Mouse (Mus musculus) heart, embryonic 14.5 days (tissue): ENCODE measurements around the gene Nav1. TPM values are rescaled to one million over a fixed set of nuclear protein-coding genes. Genes with fewer than 3 reads are reported as not detected.

ENCODE experiments used
- ATAC-seq: fragments of 200-750 bp; cut with Nextera tagmentation; 2 replicates; pipeline ENCODE4 v1.8.0; 2017; ENCODE audit warnings: low read depth, moderate TSS enrichment; ENCODE audit not compliant: insufficient number of reproducible peaks, insufficient read depth, low FRiP score
- H3K27ac ChIP-seq, 2 experiments: fragments of 200-500 bp in 1 of 2; fragments of 300-500 bp in 1 of 2; sonication (generic) in 1 of 2; replicated peaks in 1 of 2; 2 replicates each; pipeline ENCODE4 v1.5.1; 2012 to 2014; ENCODE audit warnings: low read depth in 2 of 2, low read length in 2 of 2, control low read depth in 1 of 2, mild to moderate bottlenecking in 1 of 2, mixed read lengths in 1 of 2; ENCODE audit not compliant: control insufficient read depth in 1 of 2, insufficient read depth in 1 of 2
- H3K27me3 ChIP-seq: fragments of 300-500 bp; sonication (generic); 2 replicates; pipeline ENCODE4 v1.6.1; 2014; ENCODE audit warnings: mild to moderate bottlenecking, low read length, control low read depth; ENCODE audit not compliant: control insufficient read depth, insufficient read depth
- H3K36me3 ChIP-seq: fragments of 300-500 bp; sonication (generic); 2 replicates; pipeline ENCODE4 v1.6.1; 2014; ENCODE audit warnings: mild to moderate bottlenecking, control low read depth, low read length, mixed read lengths; ENCODE audit not compliant: control insufficient read depth, insufficient read depth
- H3K4me1 ChIP-seq, 2 experiments: fragments of 200-500 bp in 1 of 2; fragments of 300-500 bp in 1 of 2; sonication (generic) in 1 of 2; 2 replicates each; pipeline ENCODE4 v1.6.1; 2012 to 2014; ENCODE audit warnings: low read length in 2 of 2, control low read depth in 1 of 2, mixed read lengths in 1 of 2; ENCODE audit not compliant: control insufficient read depth in 2 of 2, insufficient read depth in 2 of 2
- H3K4me2 ChIP-seq: fragments of 300-500 bp; sonication (generic); 2 replicates; pipeline ENCODE4 v1.6.1; 2014; ENCODE audit warnings: mild to moderate bottlenecking, low read length
- H3K4me3 ChIP-seq, 2 experiments: fragments of 200-500 bp in 1 of 2; fragments of 300-500 bp in 1 of 2; sonication (generic) in 1 of 2; 2 replicates each; pipeline ENCODE4 v1.5.1; 2012 to 2014; ENCODE audit warnings: low read length in 2 of 2, mild to moderate bottlenecking in 2 of 2, control low read depth in 1 of 2, low read depth in 1 of 2, moderate library complexity in 1 of 2; ENCODE audit not compliant: control insufficient read depth in 1 of 2, insufficient read depth in 1 of 2
- H3K9ac ChIP-seq: fragments of 300-500 bp; sonication (generic); 2 replicates; pipeline ENCODE4 v1.6.1; 2014; ENCODE audit warnings: mild to moderate bottlenecking, low read length
- H3K9me3 ChIP-seq: fragments of 300-500 bp; sonication (generic); 2 replicates; pipeline ENCODE4 v1.6.1; 2016; ENCODE audit warnings: low read length, control low read depth; ENCODE audit not compliant: control insufficient read depth
- WGBS: fragments of 180-500 bp; shearing (Covaris S2); extraction: QIAGEN DNeasy Blood & Tissue Kit; methylation state at CpG from one replicate; pipeline ENCODE4 v1.1.7; 2014; 5-methylcytosine and 5-hydroxymethylcytosine counted together
- polyA plus RNA-seq: library from polyadenylated mRNA; unstranded; fragments of >200 nt; fragmentation: Nextera tagmentation; extraction: Ambion mirVana; gene quantifications from 2 replicates; pipeline ENCODE4 v1.2.1, GENCODE M21; 2014

Gene Nav1
- polyA plus RNA-seq, 1 experiment from 2014 or later = 28.0 TPM

DNA sequence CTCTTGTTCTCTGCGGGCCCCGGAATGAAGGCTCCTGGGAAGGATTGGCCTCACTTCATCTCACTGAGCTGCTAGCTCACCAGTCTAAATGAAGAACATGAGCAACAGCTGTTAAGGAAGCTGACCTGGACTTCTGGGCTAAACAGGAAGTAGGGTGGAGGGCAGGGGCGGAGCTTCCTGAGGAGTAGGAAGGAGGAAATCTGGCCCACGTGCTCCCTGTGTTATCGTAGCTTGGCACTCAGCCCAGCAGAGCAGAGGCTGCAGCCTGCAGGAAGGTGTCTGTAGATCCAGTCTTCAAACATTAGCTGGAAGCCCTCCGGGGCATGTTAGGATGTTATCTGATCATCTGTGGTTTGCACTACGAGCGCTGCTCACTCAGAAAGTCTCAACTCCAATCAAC lies 24.4 kb upstream of the Nav1 start:
- H3K4me3 ChIP-seq = no peak overlapping the region
- no peak overlapping the region for H3K9ac ChIP-seq
- H3K4me1 ChIP-seq = peaks cover 14 to 26% of the 10 kb centered on the region in 2 experiments
- H3K9me3 ChIP-seq = no peaks in the 10 kb centered on the region
- ATAC-seq = peak; percentile 82
- H3K4me2 ChIP-seq = no peak overlapping the region
- peak overlapping the region; percentile 47 to 67 for H3K27ac ChIP-seq
- 22% methylated on average over 8 of the region's 8 CpGs for WGBS
- no peaks in the 10 kb centered on the region for H3K27me3 ChIP-seq
- H3K36me3 ChIP-seq = no peaks in the 10 kb centered on the region; the same call in 1 of the 2 replicates

DNA sequence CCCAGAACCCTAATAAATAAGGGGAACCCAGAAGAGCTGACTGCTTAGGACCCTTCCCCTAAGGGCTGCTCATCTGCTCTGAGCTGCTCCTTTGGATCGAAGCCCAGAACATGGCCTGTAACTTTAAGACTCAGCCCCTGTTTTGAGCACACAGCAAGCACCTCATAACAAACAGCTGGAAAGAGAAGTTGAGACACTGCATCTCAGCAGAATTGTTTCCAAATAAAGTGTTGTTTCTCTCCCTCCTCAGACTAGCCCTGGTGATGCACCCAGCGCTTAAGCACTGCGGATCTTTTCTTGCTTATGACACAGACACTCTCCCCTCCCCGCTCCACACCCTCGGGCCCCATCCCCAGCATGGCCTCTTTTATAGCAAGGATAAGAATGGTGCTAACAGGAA lies 22.8 kb upstream of the Nav1 start:
- Histone ChIP-seq H3K4me2 (no peak overlapping the region), H3K36me3 (no peaks in the 10 kb centered on the region; the same call in 1 of the 2 replicates), H3K4me3 (no peak overlapping the region), H3K9ac (no peak overlapping the region), H3K27me3 (no peaks in the 10 kb centered on the region), H3K27ac (no peak overlapping the region), H3K9me3 (no peaks in the 10 kb centered on the region), H3K4me1 (peaks cover 9 to 19% of the 10 kb centered on the region in 2 experiments)
- 76% methylated on average over 5 of the region's 5 CpGs for WGBS
- no peak for ATAC-seq

DNA sequence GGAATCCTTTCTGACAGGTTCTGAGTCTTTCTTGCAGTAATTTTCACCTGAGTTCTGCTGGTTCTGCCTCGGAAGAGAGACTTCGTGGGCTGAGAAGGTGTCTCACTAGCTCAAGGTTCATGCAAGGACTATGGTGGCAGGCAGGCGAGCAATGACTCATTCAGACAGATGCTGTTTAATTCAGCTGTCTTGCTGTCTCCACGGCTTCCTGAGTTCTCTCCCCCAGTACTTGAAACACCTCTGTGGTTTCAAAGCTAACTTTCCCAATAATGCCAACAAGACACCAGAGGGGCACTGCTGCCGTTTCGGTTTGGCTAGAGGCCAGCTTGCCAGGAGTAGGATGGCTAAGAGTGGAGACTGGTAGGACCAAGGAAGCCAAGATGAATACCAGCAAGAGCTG lies 19.1 kb upstream of the Nav1 start:
- H3K4me3 ChIP-seq = no peak overlapping the region
- no peaks in the 10 kb centered on the region for H3K9me3 ChIP-seq
- H3K4me2 ChIP-seq = no peak overlapping the region
- H3K9ac ChIP-seq = no peak overlapping the region
- no peaks in the 10 kb centered on the region for H3K27me3 ChIP-seq
- no peaks in the 10 kb centered on the region for H3K36me3 ChIP-seq
- WGBS = 79% methylated on average over 6 of the region's 6 CpGs
- H3K27ac ChIP-seq = no peak overlapping the region
- H3K4me1 ChIP-seq = peaks cover 6 to 10% of the 10 kb centered on the region in 2 experiments; a peak in 3 of 4 replicates
- ATAC-seq = no peak

DNA sequence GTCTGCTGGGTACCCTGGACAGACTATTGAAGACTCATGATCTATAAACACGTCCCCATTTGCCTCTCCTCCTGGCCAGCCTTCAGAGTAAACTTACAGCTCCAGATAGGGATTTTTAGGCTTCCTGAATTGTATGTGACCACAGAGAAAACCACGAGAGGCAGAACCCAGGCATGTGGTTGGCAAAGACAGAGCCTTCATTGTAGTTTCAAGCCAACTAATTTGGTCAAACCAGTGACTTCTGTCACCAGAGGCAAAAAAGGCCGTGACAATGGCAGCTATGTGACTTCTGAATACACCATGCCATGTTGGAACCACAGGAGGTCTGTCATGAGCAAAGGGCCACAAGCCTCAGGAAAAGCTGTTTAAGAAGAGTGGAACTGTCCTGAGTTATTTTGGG lies 18.6 kb upstream of the Nav1 start:
- Histone ChIP-seq H3K4me2 (no peak overlapping the region), H3K9ac (no peak overlapping the region), H3K27ac (no peak overlapping the region), H3K4me3 (no peak overlapping the region), H3K4me1 (peaks cover 2 to 6% of the 10 kb centered on the region in 2 experiments; a peak in 2 of 4 replicates), H3K9me3 (no peaks in the 10 kb centered on the region), H3K27me3 (no peaks in the 10 kb centered on the region), H3K36me3 (no peaks in the 10 kb centered on the region)
- WGBS = 61% methylated on average over 3 of the region's 3 CpGs
- no peak for ATAC-seq

DNA sequence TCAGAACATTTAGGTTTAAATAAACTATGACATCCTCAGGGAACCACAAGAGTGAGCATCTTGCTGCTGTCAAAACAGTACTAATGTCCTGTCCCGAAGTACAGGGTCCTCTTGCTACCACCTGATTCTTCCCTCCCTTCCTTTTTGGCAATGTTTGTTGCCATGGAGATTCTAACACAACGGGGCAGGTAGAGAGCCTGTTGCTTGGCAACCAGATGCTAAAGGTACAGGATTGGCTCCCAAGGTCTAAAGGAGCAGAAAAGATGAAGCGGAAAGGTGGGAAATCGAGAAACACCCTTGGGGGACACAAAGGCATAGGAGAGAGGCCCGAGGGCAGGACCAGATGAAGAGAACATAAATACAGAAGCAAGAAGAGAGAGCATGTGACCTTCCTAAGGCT lies 17.6 kb upstream of the Nav1 start:
- Histone ChIP-seq H3K9me3 (no peaks in the 10 kb centered on the region), H3K4me2 (no peak overlapping the region), H3K27me3 (no peaks in the 10 kb centered on the region), H3K27ac (no peak overlapping the region), H3K4me1 (peaks cover 2 to 8% of the 10 kb centered on the region in 2 experiments), H3K4me3 (no peak overlapping the region), H3K36me3 (no peaks in the 10 kb centered on the region), H3K9ac (no peak overlapping the region)
- ATAC-seq = no peak
- 72% methylated on average over 5 of the region's 5 CpGs for WGBS

DNA sequence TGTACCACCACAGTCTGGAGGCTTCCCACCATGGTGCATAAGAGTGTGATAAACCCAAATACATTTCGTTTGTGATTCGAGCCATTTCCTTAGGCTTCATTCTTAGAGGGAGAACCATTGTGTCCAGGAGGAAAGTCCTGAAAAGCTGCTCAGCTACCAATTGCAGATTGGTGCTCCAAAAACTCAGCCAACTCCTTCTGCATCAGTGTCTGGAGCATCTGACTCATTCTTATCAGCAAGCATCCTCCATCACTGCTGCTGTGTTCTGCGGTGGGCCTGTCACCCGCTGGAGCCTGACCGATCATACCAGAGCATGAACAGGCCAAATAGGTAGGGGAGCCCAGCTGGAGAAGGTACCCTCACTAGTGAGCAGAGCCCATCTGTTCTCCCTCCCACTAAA lies 16.0 kb upstream of the Nav1 start:
- H3K27me3 ChIP-seq = no peaks in the 10 kb centered on the region
- H3K36me3 ChIP-seq = no peaks in the 10 kb centered on the region
- no peak overlapping the region for H3K27ac ChIP-seq
- H3K4me3 ChIP-seq = no peak overlapping the region
- no peak overlapping the region for H3K9ac ChIP-seq
- H3K4me1 ChIP-seq = peaks cover 2 to 16% of the 10 kb centered on the region in 2 experiments
- no peaks in the 10 kb centered on the region for H3K9me3 ChIP-seq
- WGBS = 58% methylated on average over 5 of the region's 5 CpGs
- no peak for ATAC-seq
- H3K4me2 ChIP-seq = no peak overlapping the region

DNA sequence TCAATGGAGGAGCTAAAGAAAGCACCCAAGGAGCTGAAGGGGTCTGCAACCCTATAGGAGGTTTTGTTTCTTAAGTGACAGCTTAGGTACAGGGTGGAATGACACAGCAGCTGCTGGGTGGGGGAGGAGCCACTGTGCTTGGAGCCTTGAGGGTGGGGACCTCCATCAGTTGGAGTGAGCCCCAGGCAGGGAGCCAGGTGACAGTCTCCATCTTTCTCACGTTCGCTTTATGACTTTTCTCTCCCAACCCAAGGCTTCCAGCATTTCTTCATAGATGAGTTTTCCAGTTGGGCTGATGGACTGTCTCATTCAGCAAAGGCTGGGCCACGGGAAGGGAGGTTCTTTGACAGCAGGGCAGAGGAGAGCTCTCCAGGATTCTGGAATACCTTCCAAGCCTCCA lies 14.2 kb upstream of the Nav1 start:
- Histone ChIP-seq H3K4me2 (no peak overlapping the region), H3K27me3 (no peaks in the 10 kb centered on the region), H3K4me1 (peaks cover 5 to 18% of the 10 kb centered on the region in 2 experiments), H3K27ac (no peak overlapping the region), H3K9me3 (no peaks in the 10 kb centered on the region), H3K36me3 (no peaks in the 10 kb centered on the region), H3K4me3 (no peak overlapping the region), H3K9ac (no peak overlapping the region)
- 56% methylated on average over 3 of the region's 3 CpGs for whole genome bisulfite sequencing
- no peak for ATAC-seq

DNA sequence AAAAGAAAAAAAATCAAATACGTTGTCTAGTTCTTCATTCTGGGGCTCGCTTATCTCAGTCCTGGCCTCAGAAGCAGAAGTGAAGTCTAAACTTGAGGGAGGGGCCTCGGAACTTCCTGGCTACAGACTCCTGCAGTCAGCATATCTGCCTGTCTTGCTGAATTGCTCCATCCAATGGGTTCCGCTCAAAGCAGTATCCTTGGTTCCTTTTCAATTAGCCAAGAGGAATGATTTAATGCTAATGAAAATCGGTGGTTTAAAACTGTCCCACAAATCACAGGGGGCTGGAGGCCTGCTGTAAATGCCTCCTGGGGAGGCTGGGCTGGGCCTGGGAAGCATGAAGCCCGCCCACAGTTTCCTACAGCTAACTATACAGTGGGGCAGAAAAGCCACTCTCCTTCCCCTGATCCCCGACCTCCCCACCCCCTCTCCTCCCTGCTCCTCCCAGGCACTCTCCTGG lies 12.9 kb upstream of the Nav1 start:
- H3K27me3 ChIP-seq = no peaks in the 10 kb centered on the region
- no peak for ATAC-seq
- H3K4me1 ChIP-seq = peaks cover 10 to 25% of the 10 kb centered on the region in 2 experiments
- no peak overlapping the region for H3K9ac ChIP-seq
- no peaks in the 10 kb centered on the region for H3K9me3 ChIP-seq
- no peak overlapping the region for H3K4me3 ChIP-seq
- H3K4me2 ChIP-seq = no peak overlapping the region
- H3K27ac ChIP-seq = peak overlapping the region in 1 of 2 experiments; percentile 48; a peak in 2 of 4 replicates
- 14% methylated on average over 7 of the region's 7 CpGs for WGBS
- no peaks in the 10 kb centered on the region for H3K36me3 ChIP-seq
